Mouse (Mus musculus): ENCODE data around the gene 4930402F06Rik. TPM values are rescaled to one million over a fixed set of nuclear protein-coding genes. Genes with fewer than 3 reads are reported as not detected.

4930402F06Rik gene
- total RNA-seq, 2 experiments from 2014 or later: not detected

- intact Hi-C loops (cut with DNase I): no loop called here
- no peak for DNase-seq
Observed at GRCm38 (mm10) chr2:35419243-35419642, 22.3 kb upstream of the 4930402F06Rik start.

GRCm38 (mm10) chr2:35417231-35417630, 20.3 kb upstream of the 4930402F06Rik start:
- DNase-seq: no peak
- intact Hi-C loops (cut with DNase I): no loop called here

GRCm38 (mm10) chr2:35416473-35416872, 19.5 kb upstream of the 4930402F06Rik start:
- DNase-seq: no peak
- intact Hi-C loops (cut with DNase I): no loop called here

- intact Hi-C loops (cut with DNase I): no loop called here
Observed at GRCm38 (mm10) chr2:35412810-35413209, 15.8 kb upstream of the 4930402F06Rik start.

GRCm38 (mm10) chr2:35412246-35412645, 15.3 kb upstream of the 4930402F06Rik start:
- intact Hi-C loops (cut with DNase I): no loop called here
- DNase-seq: no peak

More at GRCm38 (mm10) chr2:35412810-35413209, 15.8 kb upstream of the 4930402F06Rik start:
- DNase-seq: no peak

- intact Hi-C loops (cut with DNase I): no loop called here
- DNase-seq: no peak
Observed at GRCm38 (mm10) chr2:35411640-35412190, 14.7 kb upstream of the 4930402F06Rik start.

GRCm38 (mm10) chr2:35409466-35409865, 12.5 kb upstream of the 4930402F06Rik start:
- DNase-seq: no peak
- intact Hi-C loops (cut with DNase I): no loop called here

- DNase-seq: no peak
- intact Hi-C loops (cut with DNase I): no loop called here
Observed at GRCm38 (mm10) chr2:35408409-35409110, 11.6 kb upstream of the 4930402F06Rik start.

GRCm38 (mm10) chr2:35407878-35408277, 10.9 kb upstream of the 4930402F06Rik start:
- DNase-seq: no peak
- intact Hi-C loops (cut with DNase I): no loop called here

GRCm38 (mm10) chr2:35407266-35407665, 10.3 kb upstream of the 4930402F06Rik start:
- intact Hi-C loops (cut with DNase I): no loop called here
- DNase-seq: no peak

- intact Hi-C loops (cut with DNase I): no loop called here
- DNase-seq: no peak
Observed at GRCm38 (mm10) chr2:35406611-35407010, 9.6 kb upstream of the 4930402F06Rik start.

GRCm38 (mm10) chr2:35402391-35402790, 5.4 kb upstream of the 4930402F06Rik start:
- intact Hi-C loops (cut with DNase I): no loop called here
- no peak for DNase-seq

GRCm38 (mm10) chr2:35400739-35401138, 3.8 kb upstream of the 4930402F06Rik start:
- intact Hi-C loops (cut with DNase I): no loop called here

GRCm38 (mm10) chr2:35398184-35398828, 1.3 kb upstream of the 4930402F06Rik start:
- no peak for DNase-seq
- intact Hi-C loops (cut with DNase I): no loop called here

More at GRCm38 (mm10) chr2:35400739-35401138, 3.8 kb upstream of the 4930402F06Rik start:
- no peak for DNase-seq

GRCm38 (mm10) chr2:35397590-35398173, 707 bp upstream of the 4930402F06Rik start:
- intact Hi-C loops (cut with DNase I): loop anchor here (1.0 kb wide), 3 partner anchors 48 to 105 kb away; no protein-coding TSS in a partner anchor

GRCm38 (mm10) chr2:35385441-35385871, 11.5 kb downstream of the 4930402F06Rik start:
- intact Hi-C loops (cut with DNase I): no loop called here
- DNase-seq: peak; percentile 53 to 66

More at GRCm38 (mm10) chr2:35397590-35398173, 707 bp upstream of the 4930402F06Rik start:
- DNase-seq: peak; percentile 83 to 86

- DNase-seq: no peak
- intact Hi-C loops (cut with DNase I): no loop called here
Observed at GRCm38 (mm10) chr2:35379306-35379705, 17.7 kb downstream of the 4930402F06Rik start.

- no peak for DNase-seq
- intact Hi-C loops (cut with DNase I): no loop called here
Observed at GRCm38 (mm10) chr2:35377600-35377999, 19.4 kb downstream of the 4930402F06Rik start.

GRCm38 (mm10) chr2:35373003-35373402, 24.0 kb downstream of the 4930402F06Rik start:
- DNase-seq: peak in 1 of 2 experiments; percentile 35
- intact Hi-C loops (cut with DNase I): no loop called here

GRCm38 (mm10) chr2:35370686-35371085, 26.3 kb downstream of the 4930402F06Rik start:
- no peak for DNase-seq
- intact Hi-C loops (cut with DNase I): no loop called here

GRCm38 (mm10) chr2:35367629-35368028, 29.3 kb downstream of the 4930402F06Rik start, which contains the start of gene 4930568D16Rik:
Gene 4930568D16Rik (minus strand): TSS chr2:35367729.
- intact Hi-C loops (cut with DNase I): loop anchor here (10.0 kb wide), 1 partner anchor 323 kb away; no protein-coding TSS in a partner anchor

More at GRCm38 (mm10) chr2:35367629-35368028, 29.3 kb downstream of the 4930402F06Rik start, which contains the start of gene 4930568D16Rik:
- DNase-seq: no peak

Measured in heart, postnatal 10 days (tissue).